Mouse (Mus musculus) mouse embryonic stem cell (cell line): ENCODE measurements around the gene Ints5.

Experiments
- in situ Hi-C, 2 experiments: fragments of 300-500 bp; cut with MboI; formaldehyde crosslinking; loops; 1 replicate in 1 of 2; 3 replicates in 1 of 2; pipeline ENCODE4 v1.14.3; 2019 to 2020; ENCODE audit warnings: low sequenced_read_pairs in 2 of 2, low pct_unique_long_range_greater_than_20kb in 1 of 2, mixed read lengths in 1 of 2; ENCODE audit not compliant: unreplicated experiment in 1 of 2

The Ints5 gene

DNA sequence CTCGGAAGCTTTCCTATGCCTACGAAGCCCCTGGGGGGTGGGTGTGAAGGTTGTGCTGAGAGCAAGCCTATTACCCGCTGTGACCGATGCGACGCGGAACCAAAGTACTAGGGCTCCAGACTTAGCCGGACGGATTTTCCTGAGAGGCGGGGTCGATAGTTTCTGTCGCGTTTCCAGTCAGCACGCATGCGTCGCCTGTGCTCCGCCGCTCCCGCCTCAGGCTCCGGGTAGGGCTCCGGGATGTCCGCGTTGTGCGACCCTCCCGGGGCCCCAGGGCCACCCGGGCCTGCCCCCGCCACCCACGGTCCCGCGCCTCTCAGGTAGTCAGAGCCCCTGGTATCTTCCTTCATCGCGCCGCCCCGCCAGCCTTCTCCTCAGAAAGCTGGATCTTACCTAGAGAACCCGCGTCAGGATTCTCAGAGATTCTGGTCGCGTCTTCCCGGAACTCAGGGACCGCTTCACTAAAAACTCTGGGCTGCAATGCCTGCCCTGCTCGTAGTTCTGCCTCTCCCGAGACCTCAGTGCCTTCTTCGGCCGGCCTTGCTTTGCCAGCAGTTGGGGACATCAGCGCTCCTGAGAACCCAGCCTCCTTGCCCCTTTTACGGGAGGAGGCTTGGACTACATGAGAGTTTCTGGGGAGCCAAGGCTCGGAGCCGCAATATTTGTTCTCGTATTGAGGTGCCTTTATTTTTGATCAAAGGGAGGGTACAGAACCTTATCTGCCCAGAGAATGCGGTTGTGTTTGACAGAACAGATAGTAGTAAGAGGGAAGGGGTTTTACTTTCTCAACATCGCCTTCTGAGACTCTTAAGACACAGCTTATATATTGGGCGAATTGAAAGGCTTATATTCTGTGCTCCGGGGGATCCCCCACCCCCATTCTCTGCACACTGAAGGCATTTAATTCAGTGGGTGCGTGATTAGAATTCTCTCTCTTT lies at the start of gene Ints5:
Ints5 (plus strand) TSS at position 177 of the 938 bp plus-strand sequence.
- in situ Hi-C loops = no loop called here

DNA sequence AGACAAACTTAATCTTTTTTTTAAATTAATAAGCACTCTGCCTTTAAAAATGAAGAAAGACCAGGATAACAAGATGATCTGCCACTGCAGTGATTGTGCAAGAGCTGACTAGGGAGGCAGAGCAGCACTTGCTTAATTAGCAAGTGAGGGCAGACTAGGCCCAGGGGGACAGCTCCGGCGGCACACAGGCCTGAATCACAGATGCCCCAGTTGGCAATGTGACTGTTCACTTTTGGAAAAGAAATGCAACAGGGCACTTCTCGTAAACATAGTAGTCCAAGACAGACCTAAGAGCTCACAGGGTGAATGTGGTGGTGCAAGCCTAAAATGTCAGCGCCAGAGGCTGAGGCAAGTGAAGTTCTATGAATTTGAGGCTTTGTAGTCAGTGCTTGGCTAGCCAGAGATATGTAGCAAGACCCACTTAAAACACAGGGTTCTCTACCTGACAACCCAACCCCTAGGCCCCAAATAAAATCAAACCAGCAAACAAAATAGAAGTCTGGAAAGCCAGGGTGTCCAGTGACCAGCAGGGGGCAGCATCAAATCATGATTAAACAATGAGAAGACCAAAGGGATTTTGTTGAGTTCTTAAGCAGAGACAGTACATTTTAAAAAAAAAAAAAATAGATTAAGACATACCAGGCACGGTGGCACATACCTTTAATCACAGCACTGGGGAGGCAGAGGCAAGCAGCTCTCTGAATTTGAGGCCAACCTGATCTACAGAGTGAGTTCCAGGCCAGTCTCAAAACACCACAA lies 48.3 kb upstream of the Ints5 start:
- in situ Hi-C loops = no loop called here

DNA sequence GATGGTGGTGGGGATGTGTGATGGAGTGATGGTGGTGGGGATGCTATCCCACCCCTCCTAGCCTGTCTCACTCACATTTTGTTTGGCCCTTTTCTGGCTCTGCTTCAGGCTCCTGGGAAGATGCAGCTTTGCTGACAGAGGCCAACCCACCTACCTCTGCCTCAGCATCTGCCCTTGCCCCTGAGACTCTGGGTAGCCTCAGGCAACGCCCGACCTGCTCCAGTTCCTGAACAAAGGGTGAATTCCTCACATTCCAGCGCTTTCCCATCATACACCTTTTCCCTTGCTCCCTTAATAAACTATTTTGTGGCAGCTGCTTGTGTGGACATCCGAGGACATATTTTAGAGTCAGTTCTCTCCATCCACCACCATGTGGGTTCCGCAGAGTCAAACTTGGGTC lies 44.4 kb upstream of the Ints5 start:
- in situ Hi-C loops = no loop called here

DNA sequence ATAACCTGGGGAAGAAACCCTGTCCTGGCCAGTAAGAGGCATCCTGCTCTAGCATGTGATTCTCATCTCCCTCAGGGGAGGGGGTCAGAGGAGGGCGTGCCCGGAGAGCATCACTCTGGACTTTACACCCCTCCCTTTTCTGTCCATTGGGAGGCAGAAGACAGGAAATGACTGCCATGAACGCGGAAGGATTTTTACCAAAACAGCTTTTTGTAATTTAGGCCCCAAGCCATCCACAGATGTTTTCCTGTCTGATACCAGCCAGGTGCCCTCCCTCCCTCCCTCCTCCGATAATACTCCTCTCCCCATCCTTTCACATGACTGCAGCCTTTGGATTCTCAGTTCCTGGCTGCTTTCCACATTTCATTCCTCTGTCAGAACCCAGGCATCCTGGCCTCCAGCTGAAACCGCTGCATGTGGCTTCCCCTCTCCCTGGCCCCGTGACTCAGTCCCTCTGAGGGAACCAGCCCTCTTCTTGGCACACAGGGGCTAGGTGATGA lies 42.4 kb upstream of the Ints5 start, which contains the start of gene Lrrn4cl:
Lrrn4cl (plus strand) TSS at position 367 of the 500 bp plus-strand sequence.
- in situ Hi-C loops = loop anchor here (5.0 to 25.0 kb wide), 2 partner anchors 262 to 987 kb away; partner anchors contain the start of gene Scgb2a2 (in 1 of the 2)

DNA sequence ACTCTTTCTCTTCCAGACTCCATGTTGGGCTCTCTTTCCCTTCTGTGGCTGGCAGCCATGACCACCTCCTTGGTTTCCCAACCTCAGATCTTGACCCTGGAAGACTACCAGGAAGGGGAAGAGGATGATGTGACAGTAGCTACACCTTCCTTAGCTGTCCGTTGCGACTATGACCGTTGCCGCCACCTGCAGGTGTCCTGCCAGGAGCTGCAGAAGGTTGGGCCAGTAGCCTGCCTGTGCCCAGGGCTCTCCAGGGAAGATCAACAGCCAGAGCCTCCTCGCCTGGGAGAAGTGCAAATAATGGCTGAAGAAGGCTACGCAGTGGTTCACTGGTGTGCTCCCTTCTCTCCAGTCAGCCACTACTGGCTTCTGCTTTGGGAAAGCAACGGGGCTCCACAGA lies 41.2 kb upstream of the Ints5 start:
- in situ Hi-C loops = loop anchor here (5.0 to 25.0 kb wide), 2 partner anchors 261 to 986 kb away; partner anchors contain the start of gene Scgb2a2 (in 1 of the 2)

DNA sequence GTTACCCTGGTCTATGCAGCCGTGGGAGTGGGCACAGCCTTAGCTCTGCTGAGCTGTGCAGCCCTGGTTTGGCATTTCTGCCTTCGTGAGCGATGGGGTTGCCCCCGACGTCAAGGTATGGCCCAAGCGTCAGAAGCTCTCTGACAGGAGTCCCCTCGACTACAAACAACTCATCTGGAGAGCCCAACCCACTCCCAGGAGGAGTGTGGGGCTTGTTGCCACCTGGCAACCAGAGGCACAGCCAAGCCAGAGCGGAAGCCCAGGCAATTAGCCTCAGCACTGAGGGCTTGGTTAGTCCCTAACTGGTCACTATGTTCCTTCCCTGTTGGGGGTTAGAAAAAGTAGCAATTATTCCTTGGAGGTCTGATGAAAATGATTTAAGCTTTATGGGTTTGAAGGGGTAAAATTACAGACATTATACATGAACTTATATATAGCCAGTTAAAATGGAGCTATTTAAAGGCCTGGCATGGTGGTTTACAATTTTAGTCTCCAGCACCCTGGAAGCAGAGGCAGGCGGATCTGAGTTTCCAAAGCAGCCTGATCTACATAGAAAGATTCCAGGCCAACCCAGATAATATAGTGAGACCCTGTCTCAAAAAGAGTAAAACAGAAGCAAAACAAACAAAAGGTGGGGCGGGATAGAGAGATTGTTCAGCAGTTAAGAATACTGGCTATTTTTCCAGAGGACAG lies 40.4 kb upstream of the Ints5 start:
- in situ Hi-C loops = loop anchor here (5.0 to 25.0 kb wide), 2 partner anchors 260 to 985 kb away; partner anchors contain the start of gene Scgb2a2 (in 1 of the 2)

DNA sequence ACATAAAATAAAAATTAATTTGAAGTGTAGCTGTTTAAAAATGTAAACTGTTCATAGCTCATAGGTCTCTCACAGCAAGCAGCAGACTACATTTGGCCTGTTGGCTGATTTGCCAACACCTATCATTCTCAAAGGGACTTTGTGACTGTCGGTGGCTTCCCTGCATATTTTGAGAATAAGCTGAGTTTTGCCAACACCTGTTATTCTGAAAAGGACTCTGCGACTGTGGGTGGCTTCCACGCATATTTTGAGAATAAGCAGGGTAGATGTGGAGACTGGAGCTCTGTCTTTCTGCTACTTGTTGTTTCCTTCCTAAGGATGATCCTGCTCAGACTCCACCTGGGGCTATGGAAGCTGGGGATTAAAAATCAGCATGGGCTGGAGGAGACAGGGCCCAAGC lies 39.7 kb upstream of the Ints5 start:
- in situ Hi-C loops = loop anchor here (5.0 to 25.0 kb wide), 2 partner anchors 259 to 984 kb away; partner anchors contain the start of gene Scgb2a2 (in 1 of the 2)

DNA sequence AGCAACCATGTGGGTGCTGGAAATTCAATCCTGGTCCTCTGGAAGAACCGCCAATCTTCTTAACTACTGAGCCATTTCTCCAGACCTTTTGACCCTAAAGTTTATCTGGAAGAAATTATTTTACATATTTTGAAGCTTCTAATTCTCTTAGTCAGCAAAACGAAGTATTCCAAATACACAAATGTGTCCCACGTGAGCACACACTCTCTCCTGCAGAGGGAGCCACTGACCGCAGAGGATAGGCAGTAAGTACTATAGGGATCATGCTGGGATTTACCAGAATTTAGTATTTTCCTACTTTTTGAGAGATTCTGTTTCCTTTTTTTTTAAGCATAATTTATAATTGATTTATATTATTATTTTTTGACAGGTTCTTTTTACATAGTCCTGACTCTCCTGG lies 35.1 kb upstream of the Ints5 start:
- in situ Hi-C loops = loop anchor here in 1 of 2 experiments (5.0 to 25.0 kb wide), 2 partner anchors 260 to 980 kb away; partner anchors contain the start of gene Scgb2a2

DNA sequence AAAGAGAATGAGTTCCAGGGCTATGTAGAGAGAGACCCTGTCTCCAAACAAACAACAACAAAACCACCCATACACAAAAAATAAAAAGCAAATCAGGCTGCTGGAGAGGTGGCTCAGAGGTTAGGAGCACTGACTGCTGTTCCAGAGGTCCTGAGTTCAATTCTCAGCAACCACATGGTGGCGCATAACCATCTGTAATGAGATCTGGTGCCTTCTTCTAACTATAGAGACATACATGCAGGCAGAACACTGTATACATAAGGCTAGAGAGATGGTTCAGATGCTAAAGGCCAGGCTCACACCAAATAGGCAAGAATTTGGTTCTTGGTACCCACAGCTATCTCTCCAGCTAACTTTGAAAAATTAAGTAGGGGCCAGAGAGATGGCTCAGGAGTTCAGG lies 33.8 kb upstream of the Ints5 start:
- in situ Hi-C loops = loop anchor here in 1 of 2 experiments (5.0 to 25.0 kb wide), 2 partner anchors 258 to 978 kb away; partner anchors contain the start of gene Scgb2a2

DNA sequence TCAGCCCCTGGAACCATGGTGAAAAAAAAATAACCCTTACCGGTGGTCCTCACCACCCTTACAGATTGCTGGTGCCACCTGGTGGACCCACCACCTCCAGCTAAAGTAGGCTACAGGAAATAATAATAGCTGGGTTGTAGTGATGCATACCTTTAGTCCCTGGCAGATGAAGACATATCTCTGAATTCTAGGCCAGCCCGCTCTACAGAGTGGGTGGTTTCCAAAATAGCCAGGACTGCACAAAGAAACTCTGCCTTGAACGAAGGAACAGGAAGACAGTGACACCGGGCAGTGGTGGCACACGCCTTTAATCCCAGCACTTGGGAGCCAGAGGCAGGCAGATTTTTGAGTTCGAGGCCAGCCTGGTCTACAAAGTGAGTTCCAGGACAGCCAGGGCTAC lies 28.5 kb upstream of the Ints5 start:
- in situ Hi-C loops = loop anchor here in 1 of 2 experiments (25.0 kb wide), 1 partner anchor 973 kb away; the partner anchor contains the start of gene Scgb2a2

DNA sequence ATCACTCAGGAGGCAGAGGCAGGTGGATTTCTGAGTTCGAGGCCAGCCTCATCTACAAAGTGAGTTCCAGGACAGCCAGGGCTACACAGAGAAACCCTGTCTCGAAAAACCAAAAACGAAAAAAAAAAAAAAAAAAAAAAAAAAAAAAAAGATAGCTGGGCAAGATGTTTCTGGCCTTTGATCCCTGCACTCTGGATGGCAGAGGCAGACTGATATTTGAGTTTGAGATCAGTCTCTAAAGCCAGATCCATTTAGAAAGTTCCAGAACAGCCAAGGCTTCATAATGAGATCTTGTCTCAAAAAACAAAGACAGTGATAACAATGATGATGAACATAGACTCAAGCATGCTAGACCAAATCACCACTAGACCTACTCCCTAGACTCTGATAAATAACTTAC lies 22.4 kb upstream of the Ints5 start:
- in situ Hi-C loops = loop anchor here in 1 of 2 experiments (25.0 kb wide), 1 partner anchor 967 kb away; the partner anchor contains the start of gene Scgb2a2

DNA sequence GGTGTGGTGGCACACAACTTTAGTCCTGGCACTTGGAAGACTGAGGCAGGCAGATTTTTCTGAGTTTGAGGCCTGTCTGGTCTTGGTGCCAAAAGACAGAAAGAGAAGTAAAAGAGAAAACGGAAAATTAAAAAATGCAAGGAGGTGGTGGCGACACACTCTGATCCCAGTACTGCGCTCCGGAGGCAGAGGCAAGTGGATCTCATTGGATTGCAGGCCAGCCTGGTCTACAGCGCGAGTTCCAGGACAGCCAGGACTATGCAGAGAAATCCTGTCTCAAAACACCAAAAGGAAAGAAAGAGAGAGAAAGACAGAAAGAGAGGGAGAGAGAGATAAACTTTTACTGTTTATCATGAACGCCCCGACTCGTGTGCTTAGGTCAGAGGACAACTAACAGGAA lies 22.0 kb upstream of the Ints5 start:
- in situ Hi-C loops = loop anchor here in 1 of 2 experiments (25.0 kb wide), 1 partner anchor 966 kb away; the partner anchor contains the start of gene Scgb2a2

DNA sequence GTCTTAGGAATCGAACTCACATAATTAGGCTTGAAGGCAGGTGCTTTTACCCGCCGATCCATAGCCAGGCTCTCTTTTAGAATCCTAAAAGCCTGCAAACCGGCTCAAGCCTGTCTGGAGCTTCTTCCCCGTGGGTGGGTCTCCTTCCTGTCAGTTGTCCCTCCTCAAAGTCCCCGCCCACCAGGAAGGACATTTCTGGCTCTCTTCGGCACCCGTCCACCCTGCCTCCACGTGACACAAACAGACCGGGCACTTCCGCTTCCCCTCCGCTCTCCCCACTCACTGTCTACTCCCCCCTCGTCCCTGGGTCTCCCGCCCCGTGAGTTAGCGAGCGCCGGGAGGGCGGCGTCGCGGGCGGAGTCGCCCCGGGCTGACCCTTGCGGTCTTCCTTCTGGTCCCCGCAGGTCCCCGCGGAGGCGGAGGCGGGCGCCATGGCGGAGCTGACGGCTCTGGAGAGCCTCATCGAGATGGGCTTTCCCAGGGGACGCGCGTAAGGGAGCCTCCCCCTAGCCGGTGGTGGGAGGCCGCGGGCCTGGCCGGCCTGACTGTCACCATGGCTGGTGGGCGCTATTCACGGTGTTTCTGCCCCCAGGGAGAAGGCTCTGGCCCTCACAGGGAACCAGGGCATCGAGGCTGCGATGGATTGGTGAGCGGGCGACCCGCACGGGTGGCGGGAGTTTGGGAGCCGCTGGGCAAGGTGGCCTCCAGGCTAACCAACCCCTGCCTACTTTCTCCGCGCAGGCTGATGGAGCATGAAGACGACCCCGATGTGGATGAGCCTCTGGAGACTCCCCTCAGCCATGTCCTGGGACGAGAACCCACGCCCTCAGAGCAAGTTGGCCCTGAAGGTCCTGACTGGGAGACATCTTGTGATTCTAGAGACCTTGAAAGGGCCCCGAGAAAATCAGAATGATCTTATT lies 21.3 kb upstream of the Ints5 start, which contains the start of gene Ubxn1:
Ubxn1 (plus strand) TSS at position 230 of the 920 bp plus-strand sequence.
- in situ Hi-C loops = loop anchor here in 1 of 2 experiments (25.0 kb wide), 1 partner anchor 966 kb away; the partner anchor contains the start of gene Scgb2a2

DNA sequence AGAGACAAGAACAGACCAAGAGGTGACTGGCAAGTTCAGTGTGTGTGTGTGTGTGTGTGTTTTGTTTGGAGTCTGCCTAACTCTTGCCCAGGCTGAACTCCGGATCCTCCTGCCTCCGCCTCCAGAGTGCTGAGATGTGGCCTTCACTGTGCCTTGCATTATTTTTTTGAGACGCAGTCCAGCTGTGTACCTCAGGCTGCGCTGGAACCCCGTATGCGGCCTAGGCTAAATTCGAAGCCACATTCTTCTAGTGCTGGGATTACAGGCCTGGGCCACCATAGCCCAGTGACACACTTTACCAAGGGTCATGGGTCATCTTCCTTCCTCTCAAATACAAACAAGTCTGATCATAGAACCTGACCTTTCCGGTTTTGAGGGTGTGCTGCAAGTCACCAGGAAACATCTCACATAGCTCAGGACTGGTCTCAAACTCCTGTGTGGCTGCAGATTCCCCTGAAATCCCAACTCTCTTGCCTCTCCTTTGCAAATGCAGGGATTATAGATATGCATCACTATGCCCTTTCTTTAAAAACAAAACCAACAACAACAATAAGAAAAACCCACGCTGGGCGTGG lies 20.5 kb upstream of the Ints5 start:
- in situ Hi-C loops = loop anchor here in 1 of 2 experiments (25.0 kb wide), 1 partner anchor 965 kb away; the partner anchor contains the start of gene Scgb2a2

DNA sequence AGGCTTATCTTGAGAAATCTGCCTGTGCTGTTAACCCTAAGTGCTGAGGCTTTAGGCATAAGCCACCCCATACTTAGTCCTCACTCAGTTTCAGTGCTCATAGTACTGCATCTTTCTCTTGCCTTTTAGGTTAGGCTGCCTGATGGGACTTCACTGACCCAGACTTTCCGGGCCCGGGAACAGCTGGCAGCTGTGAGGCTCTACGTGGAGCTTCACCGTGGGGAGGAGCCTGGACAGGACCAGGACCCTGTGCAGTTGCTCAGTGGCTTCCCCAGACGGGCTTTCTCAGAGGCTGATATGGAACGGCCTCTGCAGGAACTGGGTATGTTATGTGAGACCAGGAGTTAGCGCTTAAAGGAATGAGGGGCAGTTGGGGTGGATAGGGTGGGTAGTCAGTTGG lies 17.8 kb upstream of the Ints5 start:
- in situ Hi-C loops = no loop called here

DNA sequence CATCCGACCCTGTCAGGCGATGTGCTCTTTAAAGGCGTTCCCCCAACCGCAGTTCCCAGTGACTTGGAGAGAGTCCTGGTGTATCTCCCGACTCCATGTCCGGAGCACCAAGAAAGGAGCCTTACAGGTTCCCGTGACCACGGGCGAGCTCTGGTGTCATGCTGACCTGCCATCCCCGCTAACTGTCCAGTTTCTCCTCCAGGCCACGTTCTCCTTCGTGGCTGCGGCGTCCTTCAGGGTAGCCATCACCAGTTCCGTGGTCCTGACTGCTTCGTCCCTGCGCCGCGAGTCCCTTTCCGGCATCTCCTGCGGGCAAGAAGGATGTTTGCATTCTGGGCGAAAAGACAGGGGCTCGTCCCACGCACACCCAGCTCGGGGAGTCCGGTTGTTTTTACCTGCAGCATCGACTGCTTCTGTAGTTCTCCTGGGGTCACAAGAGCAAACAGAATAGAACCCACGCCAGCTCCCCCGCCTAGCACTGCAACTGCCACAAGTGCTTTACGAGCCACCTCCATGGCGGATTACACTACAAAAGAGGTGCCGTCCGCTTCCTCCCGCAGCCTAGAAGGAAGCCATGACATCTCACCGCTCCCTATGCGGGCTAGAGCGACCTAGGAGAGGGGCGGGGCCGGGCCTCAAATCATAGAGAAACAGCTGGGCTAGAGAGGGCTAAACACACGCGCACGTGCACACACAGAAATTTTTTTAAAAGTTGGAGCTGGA lies 12.3 kb upstream of the Ints5 start, which contains the start of gene Uqcc3:
Uqcc3 (minus strand) TSS at position 613 of the 723 bp plus-strand sequence.
- in situ Hi-C loops = no loop called here
